Mouse (Mus musculus): ENCODE measurements around the gene Surf4. TPM values are rescaled to one million over a fixed set of nuclear protein-coding genes. Genes with fewer than 3 reads are reported as not detected.

Gene Surf4
- polyA plus RNA-seq, 1 experiment from 2014 or later, result 181 TPM

DNA sequence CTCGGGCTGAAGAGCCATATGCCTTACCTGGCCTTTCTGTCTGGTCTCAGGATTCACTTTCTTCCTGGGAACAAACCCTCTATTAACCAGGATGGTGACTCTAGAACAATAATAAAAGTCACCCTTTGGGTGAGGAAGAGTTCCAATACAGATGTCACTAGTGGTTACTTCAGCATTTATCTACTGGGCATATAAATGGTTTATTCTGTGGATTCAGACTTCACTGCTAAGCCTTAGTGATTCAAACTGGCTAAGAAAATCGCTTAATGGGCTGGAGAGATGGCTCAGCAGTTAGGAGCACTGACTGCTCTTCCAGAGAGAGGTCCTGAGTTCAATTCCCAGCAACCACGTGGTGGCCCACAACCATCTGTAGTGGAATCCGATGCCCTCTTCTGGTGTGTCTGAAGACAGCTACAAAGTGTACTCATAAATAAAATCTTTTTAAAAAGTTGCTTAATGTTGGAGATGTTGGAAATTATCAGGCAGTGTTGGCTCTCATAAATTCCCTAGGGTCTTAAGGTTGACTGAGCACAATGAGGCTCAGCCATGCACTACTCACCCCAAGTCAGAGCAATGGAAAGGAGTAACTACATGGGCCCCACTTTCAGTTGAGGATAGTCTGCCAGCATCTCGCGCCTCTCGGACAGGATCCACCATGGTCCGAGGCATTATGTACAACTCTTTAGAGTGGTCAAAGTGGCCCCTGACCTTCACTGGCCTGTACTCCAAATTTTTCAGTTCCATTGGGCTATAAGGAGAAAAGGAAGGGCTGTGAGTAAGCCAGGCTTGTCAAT, 19.4 kb downstream of the Surf4 start:
- no peak for ATAC-seq
- ChIA-PET CTCF (no interaction called here), POLR2A (no interaction called here)
- in situ Hi-C loops (cut with MboI; ENCODE audit: low pct_unique_long_range_greater_than_20kb), result loop anchor here (25.0 kb wide), 1 partner anchor 477 kb away; the partner anchor contains the start of gene Sec16a
- H3K27me3 ChIP-seq, result no peaks in the 10 kb centered on the region
- TF ChIP-seq CTCF (IDR thresholded peaks at IDR 0.05), result no peak
- no peak for DNase-seq (ENCODE audit: low read depth, low spot score)

DNA sequence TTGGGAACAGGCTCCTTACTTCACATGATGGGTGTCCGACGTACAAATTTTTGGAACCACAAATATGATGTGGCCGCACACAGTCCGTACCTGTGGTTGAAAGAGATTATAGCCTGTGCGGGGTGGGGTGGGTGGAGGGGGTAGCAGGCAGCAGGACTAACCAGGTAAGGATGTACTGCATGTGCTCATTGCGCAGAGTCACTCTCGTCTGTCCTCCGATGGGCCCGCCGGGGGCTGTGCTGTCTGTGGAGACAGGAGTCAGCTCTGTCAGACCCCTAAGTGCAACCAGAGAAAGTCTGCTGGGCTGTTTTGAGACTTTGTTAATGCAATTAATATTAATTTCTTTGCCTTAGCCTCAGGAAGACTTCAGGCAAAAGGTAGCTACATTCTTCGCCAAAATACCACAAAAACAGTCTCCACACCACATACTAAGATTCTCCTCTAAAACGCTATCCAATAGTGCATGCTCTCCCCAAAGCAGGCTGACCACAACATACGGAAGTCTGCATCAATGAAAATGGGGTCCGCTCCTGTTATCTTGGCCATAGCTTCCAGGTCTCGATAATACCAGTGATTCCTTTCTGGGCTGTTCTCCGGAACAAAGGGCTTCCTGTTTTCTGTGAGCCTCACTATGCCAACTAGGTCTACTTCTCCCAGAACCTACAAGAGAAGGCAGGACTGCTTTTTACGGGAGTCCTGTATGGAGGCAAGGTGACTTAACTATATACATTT, 20.1 kb downstream of the Surf4 start:
- in situ Hi-C loops (cut with MboI; ENCODE audit: low pct_unique_long_range_greater_than_20kb), result loop anchor here (25.0 kb wide), 1 partner anchor 476 kb away; the partner anchor contains the start of gene Sec16a
- ATAC-seq, result no peak
- CTCF ChIA-PET, result interaction anchor here (1.1 to 2.0 kb wide), 2 partner anchors 17 to 267 kb away, joined by 3 to 7 read pairs; no protein-coding TSS in a partner anchor

DNA sequence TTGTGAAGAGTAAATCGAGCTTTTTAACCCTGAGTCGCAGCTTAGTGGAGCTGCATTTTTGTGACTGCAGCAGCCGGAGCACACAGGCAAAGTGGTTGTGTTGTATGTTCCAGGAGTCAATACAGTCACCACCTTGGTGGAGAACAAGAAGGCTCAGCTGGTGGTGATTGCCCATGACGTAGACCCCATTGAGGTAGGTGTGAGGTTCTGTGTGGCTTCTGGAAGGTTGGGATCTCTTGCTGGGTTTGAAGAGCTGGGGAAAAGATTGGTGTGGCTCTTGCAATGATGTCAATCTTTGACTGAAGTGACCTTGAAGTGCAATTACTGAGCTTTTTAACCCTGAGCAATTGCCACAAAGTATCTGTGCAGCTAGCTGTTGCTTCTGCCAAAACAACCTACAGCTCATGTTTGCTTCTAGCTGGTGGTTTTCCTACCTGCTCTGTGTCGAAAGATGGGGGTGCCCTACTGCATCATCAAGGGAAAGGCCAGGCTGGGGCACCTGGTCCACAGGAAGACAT, 21.4 kb downstream of the Surf4 start:
- CTCF ChIA-PET, result interaction anchor here (1.1 to 2.0 kb wide), 3 partner anchors 10 to 105 kb away, joined by 3 to 7 read pairs (median 4); no protein-coding TSS in a partner anchor
- H3K27me3 ChIP-seq, result no peaks in the 10 kb centered on the region
- in situ Hi-C loops (cut with MboI; ENCODE audit: low pct_unique_long_range_greater_than_20kb), result loop anchor here (25.0 kb wide), 1 partner anchor 475 kb away; the partner anchor contains the start of gene Sec16a
- POLR2A ChIA-PET, result interaction anchor here (1.0 to 2.0 kb wide), 2 partner anchors 9 to 10 kb away, joined by 3 to 10 read pairs; partner anchors contain the start of gene Surf6
- no peak for ATAC-seq
- no peak for TF ChIP-seq CTCF (IDR thresholded peaks at IDR 0.05)
- DNase-seq (ENCODE audit: low read depth, low spot score), result no peak

More for the DNA sequence above, 20.1 kb downstream of the Surf4 start:
- no peak for TF ChIP-seq CTCF (IDR thresholded peaks at IDR 0.05)
- H3K27me3 ChIP-seq, result no peaks in the 10 kb centered on the region
- POLR2A ChIA-PET, result interaction anchor here (0.6 kb wide), 1 partner anchor 150 kb away, joined by 3 read pairs; no protein-coding TSS in a partner anchor
- DNase-seq (ENCODE audit: low read depth, low spot score), result no peak

DNA sequence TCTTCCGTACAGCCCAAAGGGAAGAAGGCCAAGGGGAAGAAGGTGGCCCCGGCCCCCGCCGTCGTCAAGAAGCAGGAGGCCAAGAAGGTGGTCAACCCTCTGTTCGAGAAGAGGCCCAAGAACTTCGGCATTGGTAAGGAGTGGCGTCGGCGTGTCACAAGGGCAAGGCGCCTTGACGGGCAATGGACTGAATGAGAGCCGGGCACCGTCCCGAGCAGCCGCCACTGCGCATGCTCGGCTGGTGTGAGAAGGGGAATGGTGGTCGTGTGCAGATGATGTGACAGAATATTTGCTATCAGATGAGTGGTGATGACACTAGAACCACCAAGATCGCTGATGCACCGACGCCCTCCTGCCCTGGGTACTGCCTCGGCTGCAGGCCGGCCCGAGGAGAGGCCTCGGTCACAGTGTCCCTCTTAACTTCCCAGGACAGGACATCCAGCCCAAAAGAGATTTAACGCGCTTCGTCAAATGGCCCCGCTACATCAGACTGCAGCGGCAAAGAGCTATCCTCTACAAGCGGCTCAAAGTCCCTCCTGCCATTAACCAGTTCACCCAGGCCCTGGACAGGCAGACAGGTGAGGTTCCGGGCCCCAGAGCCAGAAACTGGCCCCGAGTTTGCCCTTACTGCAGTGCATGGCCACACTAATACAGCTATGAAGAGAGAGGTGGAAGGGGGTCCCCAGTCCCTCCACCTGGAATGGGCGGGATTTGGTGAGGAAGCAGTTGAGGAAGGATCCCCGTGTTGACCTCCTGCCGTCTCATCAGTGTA, 22.5 kb downstream of the Surf4 start:
- DNase-seq (ENCODE audit: low read depth, low spot score), result no peak
- CTCF ChIA-PET, result interaction anchor here (1.1 to 2.0 kb wide), 2 partner anchors 11 to 19 kb away, joined by 3 to 7 read pairs; no protein-coding TSS in a partner anchor
- in situ Hi-C loops (cut with MboI; ENCODE audit: low pct_unique_long_range_greater_than_20kb), result loop anchor here (25.0 kb wide), 1 partner anchor 474 kb away; the partner anchor contains the start of gene Sec16a

DNA sequence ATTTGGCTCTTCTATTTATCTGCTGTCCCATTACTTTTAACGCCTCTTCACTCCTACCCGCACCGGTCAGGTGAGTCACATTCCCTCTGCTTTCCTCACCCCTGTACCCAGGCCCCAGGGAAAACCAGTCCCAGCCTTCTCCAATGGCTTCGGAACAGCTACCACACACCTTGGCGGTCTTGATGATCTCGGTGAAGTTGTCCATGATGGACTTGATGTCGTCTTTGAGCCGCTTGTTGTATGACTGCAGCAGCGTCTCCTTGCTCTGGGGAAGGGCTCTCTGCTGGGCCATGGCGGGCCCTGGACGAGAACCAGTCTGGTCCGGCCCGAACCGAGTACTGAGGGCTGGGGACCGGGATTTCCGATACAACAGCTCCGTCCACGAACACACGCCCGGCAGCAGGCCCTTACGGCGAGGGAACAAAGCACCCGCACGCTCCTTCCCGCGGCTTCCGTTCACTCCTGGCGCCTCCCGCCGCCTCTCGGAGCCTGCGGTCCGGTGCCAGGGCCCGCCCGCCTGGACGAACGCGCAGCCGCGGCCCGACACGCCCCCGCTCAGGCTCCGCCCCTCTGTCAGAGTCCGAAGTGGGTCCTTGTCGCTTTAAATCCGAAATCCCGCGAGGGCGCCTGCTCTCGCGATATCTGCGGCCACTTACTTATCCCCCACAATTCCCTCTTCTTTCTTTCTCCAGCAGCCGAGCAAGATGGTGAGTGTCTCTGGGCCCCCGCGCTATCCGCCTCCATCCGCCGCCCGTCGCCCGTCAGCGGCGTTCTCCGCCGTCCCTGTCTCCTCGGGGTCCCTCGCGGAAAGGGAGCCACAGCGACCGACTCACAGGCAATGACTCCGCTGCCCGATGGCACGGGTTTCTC, 23.4 kb downstream of the Surf4 start, which contains the start of the genes Med22 and Rpl7a:
Gene Med22, minus strand, starts transcription at position 554 of the 870 bp plus-strand sequence.
Gene Rpl7a, plus strand, starts transcription at position 641 of the 870 bp plus-strand sequence.
- TF ChIP-seq CTCF (IDR thresholded peaks at IDR 0.05), result no peak
- in situ Hi-C loops (cut with MboI; ENCODE audit: low pct_unique_long_range_greater_than_20kb), result loop anchor here (25.0 kb wide), 1 partner anchor 473 kb away; the partner anchor contains the start of gene Sec16a
- ATAC-seq (peak; percentile 79), DNase-seq (ENCODE audit: low read depth, low spot score) (peak; percentile 92)
- ChIA-PET CTCF (no interaction called here), POLR2A (no interaction called here)
- no peaks in the 10 kb centered on the region for H3K27me3 ChIP-seq

More for the DNA sequence above, 22.5 kb downstream of the Surf4 start:
- TF ChIP-seq CTCF (IDR thresholded peaks at IDR 0.05), result no peak
- H3K27me3 ChIP-seq, result no peaks in the 10 kb centered on the region
- ATAC-seq, result peak; percentile 27
- POLR2A ChIA-PET, result interaction anchor here (1.0 to 2.0 kb wide), 2 partner anchors 8 to 11 kb away, joined by 3 to 10 read pairs; partner anchors contain the start of gene Surf6

DNA sequence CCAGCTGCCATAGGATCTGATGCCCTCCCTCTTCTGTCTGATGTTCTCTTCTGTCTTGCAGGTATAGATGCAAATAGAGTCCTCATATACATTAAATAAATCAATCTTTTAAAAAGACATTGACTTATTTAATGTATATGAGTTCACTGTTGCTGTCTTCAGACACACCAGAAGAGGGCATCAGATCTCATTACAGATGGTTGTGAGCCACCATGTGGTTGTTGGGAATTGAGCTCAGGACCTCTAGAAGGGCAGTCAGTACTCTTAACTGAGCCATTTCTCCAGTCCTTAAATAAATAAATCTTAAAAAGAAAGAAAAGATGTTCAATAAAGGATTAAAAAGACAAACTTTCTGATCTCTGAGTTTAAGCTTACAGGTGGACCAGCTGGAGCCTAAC, 24.3 kb downstream of the Surf4 start:
- no peak for ATAC-seq
- in situ Hi-C loops (cut with MboI; ENCODE audit: low pct_unique_long_range_greater_than_20kb), result loop anchor here (25.0 kb wide), 1 partner anchor 472 kb away; the partner anchor contains the start of gene Sec16a
- DNase-seq (ENCODE audit: low read depth, low spot score), result no peak
- TF ChIP-seq CTCF (IDR thresholded peaks at IDR 0.05), result no peak
- POLR2A ChIA-PET, result interaction anchor here (1.1 kb wide), 1 partner anchor 131 kb away, joined by 5 read pairs; no protein-coding TSS in a partner anchor
- H3K27me3 ChIP-seq, result no peaks in the 10 kb centered on the region
- CTCF ChIA-PET, result no interaction called here

DNA sequence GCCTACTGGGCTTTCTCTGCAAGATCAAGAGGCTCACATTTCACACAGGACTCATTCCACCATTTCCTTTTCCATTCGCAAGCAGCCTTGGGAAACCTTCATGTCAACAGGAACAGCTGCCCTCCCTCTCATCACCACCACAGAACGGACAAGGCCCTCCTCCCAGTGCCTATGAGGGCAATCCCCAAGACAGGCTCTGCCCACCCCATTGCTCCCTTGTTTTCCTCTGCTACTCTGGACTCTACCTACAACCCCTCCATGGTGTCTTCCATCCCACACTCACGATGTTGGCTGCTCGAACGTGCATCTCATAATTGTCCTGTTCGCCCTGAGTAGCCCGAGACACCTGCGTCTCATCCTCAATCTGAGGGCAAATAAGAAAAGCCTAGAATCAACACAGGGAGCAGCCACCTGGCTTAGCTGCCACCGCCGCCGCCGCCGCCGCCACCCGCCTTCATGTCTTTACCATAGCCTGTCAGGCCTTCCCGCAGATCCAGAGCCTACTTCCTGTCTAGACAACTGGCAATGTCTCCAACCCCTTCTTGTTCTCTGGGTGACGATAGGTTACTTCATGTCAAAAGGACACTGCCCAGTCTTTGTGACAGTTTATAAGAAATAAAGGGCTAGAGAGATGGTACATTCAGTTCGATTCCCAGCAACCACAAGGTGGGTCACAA, 24.9 kb downstream of the Surf4 start:
- in situ Hi-C loops (cut with MboI; ENCODE audit: low pct_unique_long_range_greater_than_20kb), result loop anchor here (25.0 kb wide), 1 partner anchor 472 kb away; the partner anchor contains the start of gene Sec16a
- CTCF ChIA-PET, result interaction anchor here (2.3 to 4.0 kb wide), 2 partner anchors 262 to 328 kb away, joined by 5 to 22 read pairs; no protein-coding TSS in a partner anchor
- POLR2A ChIA-PET, result interaction anchor here (1.1 kb wide), 1 partner anchor 131 kb away, joined by 5 read pairs; no protein-coding TSS in a partner anchor

DNA sequence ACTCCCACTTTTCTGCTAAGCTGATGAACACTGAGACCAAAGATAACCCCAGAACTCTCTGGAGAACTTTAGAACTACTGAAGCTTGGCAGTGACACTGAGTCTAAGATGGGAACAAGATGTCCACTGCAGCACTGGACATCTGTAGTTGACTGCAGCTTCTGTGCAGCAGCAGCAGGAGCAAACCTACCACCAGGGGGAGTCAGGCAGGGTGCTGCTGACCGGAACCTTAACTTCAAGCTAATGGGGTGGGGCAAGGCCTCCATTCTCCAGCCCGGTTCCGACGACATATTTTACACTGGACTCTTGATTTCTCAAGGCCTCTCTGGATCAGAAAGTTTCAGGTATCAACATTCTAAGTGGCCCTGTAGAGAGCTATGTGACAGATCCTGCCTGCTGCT, 26.6 kb downstream of the Surf4 start:
- no peak for TF ChIP-seq CTCF (IDR thresholded peaks at IDR 0.05)
- ChIA-PET CTCF (interaction anchor here (0.9 to 4.0 kb wide), 11 partner anchors 11 to 330 kb away, joined by 3 to 22 read pairs (median 4); no protein-coding TSS in a partner anchor), POLR2A (no interaction called here)
- ATAC-seq (no peak), DNase-seq (ENCODE audit: low read depth, low spot score) (no peak)
- in situ Hi-C loops (cut with MboI; ENCODE audit: low pct_unique_long_range_greater_than_20kb), result loop anchor here (25.0 kb wide), 1 partner anchor 470 kb away; the partner anchor contains the start of gene Sec16a
- H3K27me3 ChIP-seq, result no peaks in the 10 kb centered on the region

More for the DNA sequence above, 24.9 kb downstream of the Surf4 start:
- no peak for TF ChIP-seq CTCF (IDR thresholded peaks at IDR 0.05)
- no peak for ATAC-seq
- no peak for DNase-seq (ENCODE audit: low read depth, low spot score)
- no peaks in the 10 kb centered on the region for H3K27me3 ChIP-seq
